Mouse (Mus musculus) gastrocnemius, postnatal 10 days (tissue): ENCODE data around the gene Rec8. TPM values are rescaled to one million over a fixed set of nuclear protein-coding genes. Genes with fewer than 3 reads are reported as not detected.

ENCODE experiments used
- DNase-seq: peaks from one replicate; pipeline ENCODE4 v3.0.0; 2021; ENCODE audit warnings: mixed read lengths
- long read RNA-seq, 2 experiments: library from polyadenylated mRNA; stranded (forward); transcript quantifications; one replicate each; pipeline ENCODE4 v2.0.0; 2021
- total RNA-seq, 2 experiments: library from RNA; stranded (reverse); gene quantifications; 2 replicates each; pipeline ENCODE4 v1.2.3; 2021

The Rec8 gene
- under 1 TPM; 0.56 to 0.70 TPM for total RNA-seq
- long read RNA-seq, experiment 1 = 0 reads
- long read RNA-seq, experiment 2, partial matches to known transcripts = 0 of 1 reads
- long read RNA-seq, experiment 2, other reads (novel, unspliced or antisense) = 0 of 1 reads

DNA sequence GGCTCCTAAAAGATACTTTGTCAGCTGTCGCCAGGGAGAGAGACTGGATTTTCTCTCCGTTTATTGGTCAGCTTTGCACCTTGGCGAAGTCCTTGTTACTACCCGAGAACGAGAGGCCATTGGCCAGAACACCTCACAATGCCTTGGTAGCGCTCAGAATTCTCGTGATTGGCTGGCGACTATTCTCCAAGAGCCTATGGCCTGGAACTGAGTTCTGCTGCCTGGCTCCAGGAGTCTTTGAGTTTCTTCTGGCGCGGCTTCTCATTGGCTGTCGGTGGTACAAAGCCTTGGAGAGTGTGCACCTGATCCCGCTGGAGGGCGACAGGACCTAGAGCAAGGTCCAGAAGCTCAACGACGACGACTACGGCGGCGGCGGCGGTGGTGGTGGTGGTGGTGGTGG is at the start of gene Rec8:
Gene Rec8, plus strand, starts transcription at position 216 of the 400 bp plus-strand sequence.
- no peak for DNase-seq

DNA sequence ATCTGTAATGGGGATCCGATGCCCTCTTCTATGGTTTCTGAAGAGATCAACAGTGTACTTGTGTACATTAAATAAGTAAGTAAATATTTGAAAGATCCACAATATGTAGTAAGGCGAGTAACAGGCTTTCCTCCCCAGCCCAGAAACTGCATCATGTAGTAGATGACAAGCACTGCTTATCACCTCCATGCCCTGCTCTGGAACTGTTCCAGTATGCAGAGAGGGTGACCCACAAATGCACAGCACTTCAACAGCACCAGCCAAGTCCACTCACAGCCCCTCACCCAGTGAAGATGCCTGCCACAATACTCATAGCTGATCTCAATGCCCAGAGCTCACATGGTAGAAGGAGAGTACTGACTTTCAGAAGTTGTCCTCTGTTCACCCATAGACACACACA is 47.2 kb upstream of the Rec8 start:
- no peak for DNase-seq

GRCm38 (mm10) chr14:55571760-55572159 is 46.1 kb upstream of the Rec8 start:
- no peak for DNase-seq

GRCm38 (mm10) chr14:55575302-55575701 is 42.5 kb upstream of the Rec8 start, which contains the start of gene Fitm1:
Gene Fitm1, plus strand, starts transcription at chr14:55575617.
- peak; percentile 62 for DNase-seq

GRCm38 (mm10) chr14:55575711-55576110 is 42.1 kb upstream of the Rec8 start:
- no peak for DNase-seq

- DNase-seq = peak; percentile 55
These were observed 41.5 kb upstream of the Rec8 start for GRCm38 (mm10) chr14:55576376-55576775.

DNA sequence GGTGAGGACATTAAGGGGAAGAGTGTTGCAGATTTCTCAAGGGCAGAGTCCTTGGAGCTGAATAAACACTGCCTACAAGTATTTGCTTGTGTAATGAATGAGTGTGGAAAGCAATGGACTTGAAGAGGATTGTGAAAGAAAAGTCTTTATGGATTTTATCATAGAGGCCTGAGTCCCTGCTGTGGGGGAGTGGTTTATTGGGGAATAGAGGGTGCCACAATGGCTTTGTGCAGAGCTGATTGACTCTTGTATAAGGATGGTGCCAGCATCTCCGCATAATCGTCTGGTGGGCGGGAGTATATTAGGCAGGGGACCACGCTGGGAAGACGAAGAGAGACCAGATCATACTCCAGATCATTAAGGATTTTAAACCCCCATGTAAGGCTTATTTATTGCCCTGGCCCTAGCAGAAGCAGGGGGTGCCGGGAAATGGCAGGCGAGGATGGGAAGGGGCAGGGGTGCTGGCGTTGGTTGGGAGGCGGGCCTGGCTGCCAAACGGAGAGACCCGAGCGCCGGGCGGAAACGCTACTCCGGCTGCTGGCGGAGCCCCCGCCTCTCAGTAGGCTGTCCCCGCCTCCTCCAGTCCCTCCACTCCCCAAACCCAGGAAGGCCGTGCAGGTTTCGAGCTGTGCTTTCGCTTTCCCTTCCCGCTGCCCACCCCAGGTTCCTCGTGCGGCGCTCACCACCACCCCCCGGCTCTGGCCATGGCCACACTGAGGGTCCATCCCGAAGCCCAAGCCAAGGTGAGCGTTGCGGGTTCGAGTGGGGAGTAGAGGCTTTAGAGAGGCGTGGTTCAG is 39.8 kb upstream of the Rec8 start, which contains the start of gene Psme1:
Gene Psme1, plus strand, starts transcription at position 253 of the 797 bp plus-strand sequence.
- DNase-seq = peak; percentile 71

DNA sequence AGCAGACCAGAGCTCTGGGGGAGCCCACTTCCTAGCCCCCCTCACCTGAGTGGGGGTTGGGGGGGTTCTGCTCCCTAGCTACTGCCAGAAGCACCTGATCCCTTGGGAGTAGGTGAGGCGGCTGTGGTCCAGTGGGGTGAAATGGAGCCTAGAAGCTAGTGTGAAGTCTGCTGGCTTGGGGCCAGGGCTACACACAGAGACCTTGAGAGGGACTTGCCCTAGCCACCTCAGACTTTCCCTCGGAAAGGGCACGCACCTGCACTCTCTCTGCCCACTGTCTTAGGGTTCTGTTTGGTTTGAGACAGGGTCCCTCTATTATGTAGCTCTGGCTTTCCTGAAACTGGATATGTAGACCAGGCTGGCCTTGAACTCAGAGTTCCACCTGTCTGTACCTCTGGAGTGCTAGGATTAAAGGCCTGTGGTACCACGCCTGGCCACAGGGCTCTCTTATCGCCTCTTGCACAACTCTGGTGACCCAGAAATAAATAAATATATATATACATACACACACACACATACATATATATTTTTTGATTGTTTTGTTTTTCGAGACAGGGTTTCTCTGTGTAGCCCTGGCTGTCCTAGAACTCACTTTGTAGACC is 39.1 kb upstream of the Rec8 start:
- peak; percentile 71 for DNase-seq

GRCm38 (mm10) chr14:55579511-55580496 is 38.0 kb upstream of the Rec8 start:
- no peak for DNase-seq

DNA sequence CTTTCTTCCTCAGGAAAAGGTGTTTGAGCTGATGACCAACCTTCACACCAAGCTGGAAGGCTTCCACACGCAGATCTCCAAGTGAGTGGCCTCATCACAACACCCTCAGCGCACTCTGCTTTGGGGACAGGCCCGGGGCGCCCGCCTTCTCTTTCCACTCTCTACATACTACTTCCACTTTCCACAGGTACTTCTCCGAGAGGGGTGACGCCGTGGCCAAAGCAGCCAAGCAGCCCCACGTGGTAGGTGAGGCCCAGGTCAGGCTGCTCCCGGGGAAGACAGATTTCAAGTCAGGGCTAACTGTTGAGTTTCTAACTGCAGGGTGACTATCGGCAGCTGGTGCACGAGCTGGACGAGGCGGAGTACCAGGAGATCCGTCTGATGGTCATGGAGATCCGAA is 37.1 kb upstream of the Rec8 start:
- no peak for DNase-seq

GRCm38 (mm10) chr14:55581981-55582681 is 35.7 kb upstream of the Rec8 start:
- DNase-seq = no peak

DNA sequence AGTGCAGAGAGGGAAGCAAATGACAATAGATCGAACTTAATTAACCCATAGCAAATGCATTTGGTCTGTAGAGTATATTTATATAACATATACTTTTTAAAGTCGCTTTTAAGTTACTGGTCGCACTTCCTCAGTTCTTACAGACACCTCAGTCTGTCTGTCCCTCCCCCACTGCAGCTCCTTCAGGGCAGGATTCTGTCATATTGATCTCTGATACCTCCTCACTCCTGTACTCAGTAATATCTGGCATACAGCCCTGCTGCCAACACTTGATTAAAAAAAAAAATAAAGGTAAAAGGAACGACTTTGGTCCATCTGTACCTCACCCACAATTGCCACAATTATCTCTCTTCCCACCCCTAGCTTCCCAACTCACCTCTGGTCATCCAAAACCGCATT is 33.5 kb upstream of the Rec8 start:
- DNase-seq = no peak

GRCm38 (mm10) chr14:55584702-55585565 is 32.9 kb upstream of the Rec8 start, which contains the start of gene Emc9:
Gene Emc9, minus strand, starts transcription at chr14:55585302.
- DNase-seq = peak; percentile 69

DNA sequence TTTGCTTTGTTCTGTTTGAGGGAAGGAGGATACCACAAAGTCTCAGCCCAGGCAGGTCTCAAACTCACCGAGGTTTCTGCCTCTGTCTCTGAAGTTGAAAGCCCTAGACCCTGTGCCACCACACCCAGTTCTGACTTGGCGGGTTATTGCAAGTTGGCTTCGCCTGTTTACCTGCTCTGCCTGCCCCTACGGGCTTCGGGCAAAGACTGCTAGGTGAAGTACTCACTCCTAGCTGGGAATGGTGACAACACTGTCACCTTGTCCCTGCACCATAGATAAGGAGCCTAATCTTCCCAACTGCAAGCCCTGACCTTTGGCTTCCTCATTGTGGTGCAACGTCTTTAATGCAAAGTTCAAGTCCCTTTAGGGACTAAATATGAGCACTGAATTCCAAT is 32.3 kb upstream of the Rec8 start:
- no peak for DNase-seq

DNA sequence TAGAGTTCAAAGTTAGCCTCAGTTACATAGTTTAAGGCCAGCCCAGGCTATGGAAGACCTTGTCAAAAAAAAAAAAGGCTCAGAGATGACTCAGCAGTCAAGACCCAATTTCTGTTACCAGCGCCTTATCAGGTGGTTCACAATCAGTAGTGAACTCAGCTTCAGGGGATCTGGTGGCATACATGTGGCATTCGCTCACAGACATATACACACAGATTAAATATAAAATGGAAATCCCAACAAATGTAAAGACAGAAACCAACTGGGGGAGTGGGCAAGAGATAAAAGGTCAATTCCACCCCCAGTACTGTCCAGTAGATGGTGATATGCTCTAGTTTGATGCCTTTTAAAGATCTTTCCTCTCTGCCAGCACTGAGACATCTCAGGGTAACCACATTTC is 31.7 kb upstream of the Rec8 start:
- DNase-seq = no peak

GRCm38 (mm10) chr14:55589271-55589670 is 28.6 kb upstream of the Rec8 start:
- no peak for DNase-seq

DNA sequence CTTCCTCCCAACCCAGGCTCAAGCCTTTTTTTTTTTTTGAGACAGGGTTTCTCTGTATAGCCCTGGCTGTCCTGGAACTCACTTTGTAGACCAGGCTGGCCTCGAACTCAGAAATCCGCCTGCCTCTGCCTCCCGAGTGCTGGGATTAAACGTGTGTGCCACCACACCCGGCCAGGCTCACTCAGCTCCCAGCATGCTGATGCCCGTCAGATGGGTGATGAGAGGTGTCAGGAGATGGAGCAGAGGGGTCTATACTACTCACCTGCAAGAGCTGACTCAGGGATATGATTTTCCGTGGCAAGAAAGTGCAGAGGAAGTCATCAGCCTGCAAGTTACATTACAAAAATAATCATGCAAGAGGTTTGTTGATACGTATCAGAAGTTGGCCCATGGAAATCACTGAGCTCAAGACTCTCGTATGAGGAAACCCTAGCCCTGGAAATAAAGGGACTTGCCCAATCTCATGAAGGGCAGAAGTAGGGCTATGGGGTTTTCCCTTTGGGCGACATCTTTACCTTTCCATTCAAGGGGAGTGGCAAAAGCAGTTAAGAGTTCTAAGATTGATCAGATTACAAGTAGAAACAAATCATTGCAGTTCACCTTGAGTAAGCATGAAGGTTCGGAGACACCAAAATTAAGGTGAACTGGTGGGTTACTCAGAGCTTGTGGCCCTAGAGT is 27.9 kb upstream of the Rec8 start:
- DNase-seq = no peak

DNA sequence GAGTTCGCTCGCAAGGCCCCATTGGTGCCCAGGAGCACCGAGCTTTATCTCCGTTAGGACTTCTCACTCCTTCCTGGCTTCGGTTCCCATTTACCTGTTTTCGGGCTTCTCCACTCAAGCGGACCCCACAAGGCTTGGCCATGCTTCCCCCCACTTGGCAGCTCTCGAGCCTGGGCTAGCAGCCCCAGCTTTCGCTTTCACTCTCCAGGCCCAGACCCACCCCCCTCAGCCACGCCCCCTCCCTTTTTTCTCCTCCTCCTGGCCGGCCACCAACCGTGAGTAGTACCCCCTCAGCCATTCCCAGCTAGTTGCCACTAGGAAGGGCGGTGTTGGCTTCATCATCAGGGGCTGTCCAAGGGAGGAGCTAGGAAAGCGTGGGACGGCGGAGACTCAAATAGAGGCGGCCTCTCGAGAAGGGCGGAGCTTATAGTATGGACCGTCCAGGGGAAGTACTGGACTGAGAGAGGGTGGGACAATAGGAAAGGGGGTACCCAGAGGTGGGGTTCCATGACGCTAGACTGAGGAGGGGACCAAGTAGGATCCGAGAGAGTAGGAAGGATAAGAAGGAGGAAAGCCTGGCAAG is 27.0 kb upstream of the Rec8 start, which contains the start of gene Psme2:
Gene Psme2, minus strand, starts transcription at position 366 of the 583 bp plus-strand sequence.
- DNase-seq = peak; percentile 88

DNA sequence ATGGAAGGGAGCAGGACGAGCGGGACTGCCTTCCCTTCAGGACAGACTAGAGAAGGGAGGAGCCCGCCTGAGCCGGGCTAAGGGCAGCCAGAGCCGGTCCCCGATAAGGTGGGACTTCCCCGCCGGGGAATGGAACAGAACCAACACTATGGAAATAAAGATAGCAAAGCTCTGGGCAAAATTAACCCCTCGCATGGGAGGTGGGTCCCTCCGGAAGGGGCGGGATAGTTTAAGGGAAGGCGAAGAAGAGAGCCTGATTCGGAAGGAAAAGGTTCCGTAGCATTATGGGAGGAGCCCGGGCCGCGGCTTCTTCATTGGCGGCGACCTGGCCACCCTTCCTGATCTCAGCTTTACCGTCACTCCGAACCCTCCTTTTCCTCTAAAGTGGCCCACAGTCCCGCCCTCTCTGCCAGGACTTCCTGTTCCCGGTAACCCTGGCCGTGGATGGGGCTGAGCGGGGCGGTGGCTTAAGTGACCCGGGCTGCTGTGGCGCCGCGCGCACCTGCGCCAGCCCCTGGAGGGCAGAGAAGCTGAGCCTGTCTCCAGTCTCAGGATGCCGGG is 26.4 kb upstream of the Rec8 start, which contains the start of gene Rnf31:
Gene Rnf31, plus strand, starts transcription at position 378 of the 561 bp plus-strand sequence.
- DNase-seq = peak; percentile 88
